Mouse (Mus musculus) forebrain, embryonic 11.5 days (tissue): ENCODE measurements at regions not wholly inside any gene's neighbourhood (a gene's known extent, or its start where the extent isn't known, plus 50 kb on each side); places are given as distances from the start of the nearest gene placed in this dataset.
"Not testable (repeated sequence)": the region's sequence is repeated elsewhere in the genome, so short reads cannot be mapped to it uniquely, and the experiment has no call there.

Experiments used
- ATAC-seq: fragments of 200-750 bp; cut with Nextera tagmentation; replicated peaks from 2 replicates; pipeline ENCODE4 v1.8.0; 2017; ENCODE audit warnings: moderate TSS enrichment; ENCODE audit not compliant: low FRiP score
- DNase-seq: peaks from one replicate; pipeline ENCODE4 v3.0.0-alpha.2; 2017; ENCODE audit warnings: low spot score
- H3K27ac ChIP-seq: fragments of 300-500 bp; sonication (generic); 2 replicates; pipeline ENCODE4 v1.5.1; 2014; ENCODE audit warnings: low read depth, low read length
- H3K27me3 ChIP-seq: fragments of 300-500 bp; sonication (generic); 2 replicates; pipeline ENCODE4 v1.6.1; 2014; ENCODE audit warnings: mild to moderate bottlenecking, low read length, mixed read lengths; ENCODE audit not compliant: control insufficient read depth, insufficient read depth
- H3K36me3 ChIP-seq: fragments of 300-500 bp; sonication (generic); 2 replicates; pipeline ENCODE4 v1.6.1; 2014; ENCODE audit warnings: mild to moderate bottlenecking, low read length, moderate library complexity, mixed read lengths; ENCODE audit not compliant: control insufficient read depth, insufficient read depth
- H3K4me1 ChIP-seq: fragments of 300-500 bp; sonication (generic); replicated peaks from 2 replicates; pipeline ENCODE4 v1.6.1; 2014; ENCODE audit warnings: low read length, mixed read lengths; ENCODE audit not compliant: control insufficient read depth, insufficient read depth
- H3K4me2 ChIP-seq: fragments of 300-500 bp; sonication (generic); 2 replicates; pipeline ENCODE4 v1.6.1; 2014; ENCODE audit warnings: low read depth, mild to moderate bottlenecking, low read length, moderate library complexity, mixed read lengths; ENCODE audit not compliant: severe bottlenecking
- H3K4me3 ChIP-seq: fragments of 300-500 bp; sonication (generic); 2 replicates; pipeline ENCODE4 v1.5.1; 2014; ENCODE audit warnings: low read depth, low read length
- H3K9ac ChIP-seq: fragments of 300-500 bp; sonication (generic); 2 replicates; pipeline ENCODE4 v1.6.1; 2014; ENCODE audit warnings: low read length
- H3K9me3 ChIP-seq: fragments of 300-500 bp; sonication (generic); 2 replicates; pipeline ENCODE4 v1.6.1; 2016; ENCODE audit warnings: low read length, mixed read lengths; ENCODE audit not compliant: control insufficient read depth
- WGBS: fragments of 180-500 bp; shearing (Covaris S2); extraction: QIAGEN DNeasy Blood & Tissue Kit; methylation state at CpG from one replicate; pipeline ENCODE4 v1.1.7; 2014; 5-methylcytosine and 5-hydroxymethylcytosine counted together

DNA sequence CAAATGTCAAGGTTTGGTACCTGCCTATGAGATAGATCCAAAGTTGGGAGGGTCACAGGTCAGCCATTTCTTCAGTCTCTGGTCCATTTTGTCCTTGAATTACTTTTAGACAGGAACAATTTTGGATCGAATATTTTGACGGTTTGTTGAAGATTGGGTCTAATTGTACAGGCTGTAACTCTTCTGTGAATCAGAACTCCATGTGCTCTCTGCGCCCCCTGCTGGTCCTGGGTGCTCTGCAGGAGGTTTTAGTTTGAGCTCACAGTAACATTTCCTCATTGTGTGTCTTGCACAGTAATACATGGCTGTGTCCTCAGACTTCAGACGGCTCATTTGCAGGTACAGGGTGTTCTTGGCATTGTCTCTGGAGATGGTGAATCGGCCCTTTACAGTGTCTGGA lies 158.1 kb downstream of the Adam6a start:
- H3K4me2 ChIP-seq, H3K9ac ChIP-seq, DNase-seq, H3K27me3 ChIP-seq, H3K4me1 ChIP-seq, ATAC-seq, H3K9me3 ChIP-seq, H3K36me3 ChIP-seq, H3K4me3 ChIP-seq, H3K27ac ChIP-seq: not testable (repeated sequence)
- WGBS = 63% methylated on average over 5 of the region's 5 CpGs

DNA sequence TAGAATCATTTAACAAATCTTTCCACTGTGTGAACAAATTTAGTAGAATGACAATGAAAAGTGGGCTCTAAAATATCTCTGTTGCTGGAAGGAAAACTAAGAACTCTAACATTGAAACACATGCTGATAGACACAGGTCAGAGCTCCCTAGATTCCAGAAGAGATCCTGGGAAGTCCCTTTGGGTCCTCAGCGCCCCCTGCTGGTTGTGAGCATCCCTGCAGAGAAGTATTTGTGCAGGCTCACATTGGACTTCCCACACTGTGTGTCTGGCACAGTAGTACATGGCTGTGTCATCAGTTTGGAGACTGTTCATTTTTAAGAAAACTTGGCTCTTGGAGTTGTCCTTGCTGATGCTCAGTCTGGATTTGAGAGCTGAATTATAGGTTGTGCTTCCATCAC lies 172.7 kb downstream of the Adam6a start:
- H3K9ac ChIP-seq, H3K9me3 ChIP-seq, H3K4me1 ChIP-seq, ATAC-seq, H3K27me3 ChIP-seq, H3K36me3 ChIP-seq, H3K27ac ChIP-seq, H3K4me3 ChIP-seq, H3K4me2 ChIP-seq: not testable (repeated sequence)
- DNase-seq = peak; percentile 50
- 0% methylated on average over 1 of the region's 1 CpGs for WGBS

- ATAC-seq (no peak), DNase-seq (no peak)
- no peaks in the 10 kb centered on the region for H3K4me1 ChIP-seq
- no peak overlapping the region for H3K27ac ChIP-seq
- H3K4me2 ChIP-seq = no peak overlapping the region
- no peak overlapping the region for H3K9ac ChIP-seq
- no peak overlapping the region for H3K4me3 ChIP-seq
- H3K36me3 ChIP-seq = no peaks in the 10 kb centered on the region
- H3K27me3 ChIP-seq = no peaks in the 10 kb centered on the region
- 63% methylated on average over 4 of the region's 4 CpGs for WGBS
- peaks cover 4% of the 10 kb centered on the region; the same call in 1 of the 2 replicates for H3K9me3 ChIP-seq
Measured at GRCm38 (mm10) chr12:113735847-113736246, 192.1 kb downstream of the Adam6a start.

- H3K27me3 ChIP-seq = no peaks in the 10 kb centered on the region
- H3K27ac ChIP-seq = no peak overlapping the region
- no peak for DNase-seq
- no peak for ATAC-seq
- WGBS = 63% methylated on average over 1 of the region's 1 CpGs
- H3K4me3 ChIP-seq = no peak overlapping the region
- peaks cover 3% of the 10 kb centered on the region; the same call in 1 of the 2 replicates for H3K9me3 ChIP-seq
- H3K36me3 ChIP-seq = no peaks in the 10 kb centered on the region
- H3K4me2 ChIP-seq = no peak overlapping the region
- no peak overlapping the region for H3K9ac ChIP-seq
- no peaks in the 10 kb centered on the region for H3K4me1 ChIP-seq
Measured at GRCm38 (mm10) chr12:113746277-113746676, 202.6 kb downstream of the Adam6a start.

DNA sequence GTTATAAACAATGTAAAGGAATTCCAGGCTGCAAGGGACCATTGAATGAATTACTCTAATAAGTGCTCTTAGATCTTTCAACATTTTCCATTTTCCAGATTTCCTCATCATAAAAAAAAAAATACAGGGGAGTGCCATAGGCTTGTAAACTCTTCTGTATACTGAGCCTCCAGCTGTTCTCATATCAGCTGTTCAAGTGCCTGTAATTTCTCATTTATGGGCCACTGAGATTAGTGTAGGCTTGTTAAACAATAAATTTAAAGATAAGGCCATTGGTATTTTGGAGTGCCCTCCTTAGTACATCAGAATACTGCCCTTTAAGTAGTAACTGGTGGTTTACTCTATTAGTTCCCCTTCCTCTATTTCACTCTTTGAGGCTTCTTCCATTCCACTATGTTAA lies 204.3 kb downstream of the Adam6a start:
- H3K36me3 ChIP-seq = no peaks in the 10 kb centered on the region
- no peak overlapping the region for H3K27ac ChIP-seq
- H3K27me3 ChIP-seq = no peaks in the 10 kb centered on the region
- no peak overlapping the region for H3K4me2 ChIP-seq
- peaks cover 3% of the 10 kb centered on the region; the same call in 1 of the 2 replicates for H3K9me3 ChIP-seq
- no peak overlapping the region for H3K9ac ChIP-seq
- ATAC-seq (no peak), DNase-seq (no peak)
- H3K4me3 ChIP-seq = no peak overlapping the region
- H3K4me1 ChIP-seq = no peaks in the 10 kb centered on the region

GRCm38 (mm10) chr12:113769587-113769986 lies 225.9 kb downstream of the Adam6a start:
- 73% methylated on average over 1 of the region's 1 CpGs for WGBS
- H3K4me3 ChIP-seq = no peak overlapping the region
- H3K27me3 ChIP-seq = no peaks in the 10 kb centered on the region
- no peak overlapping the region for H3K9ac ChIP-seq
- no peaks in the 10 kb centered on the region for H3K4me1 ChIP-seq
- H3K9me3 ChIP-seq = peaks cover 3% of the 10 kb centered on the region; the same call in 1 of the 2 replicates
- no peaks in the 10 kb centered on the region for H3K36me3 ChIP-seq
- ATAC-seq (no peak), DNase-seq (no peak)
- H3K4me2 ChIP-seq = no peak overlapping the region
- H3K27ac ChIP-seq = no peak overlapping the region

GRCm38 (mm10) chr12:113795876-113796275 lies 252.2 kb downstream of the Adam6a start:
- not testable (repeated sequence) for H3K36me3 ChIP-seq, ATAC-seq, H3K27me3 ChIP-seq, H3K4me2 ChIP-seq, H3K4me3 ChIP-seq, H3K4me1 ChIP-seq, H3K27ac ChIP-seq, H3K9me3 ChIP-seq, H3K9ac ChIP-seq
- 0% methylated on average over 1 of the region's 1 CpGs for WGBS
- peak; percentile 48 for DNase-seq

DNA sequence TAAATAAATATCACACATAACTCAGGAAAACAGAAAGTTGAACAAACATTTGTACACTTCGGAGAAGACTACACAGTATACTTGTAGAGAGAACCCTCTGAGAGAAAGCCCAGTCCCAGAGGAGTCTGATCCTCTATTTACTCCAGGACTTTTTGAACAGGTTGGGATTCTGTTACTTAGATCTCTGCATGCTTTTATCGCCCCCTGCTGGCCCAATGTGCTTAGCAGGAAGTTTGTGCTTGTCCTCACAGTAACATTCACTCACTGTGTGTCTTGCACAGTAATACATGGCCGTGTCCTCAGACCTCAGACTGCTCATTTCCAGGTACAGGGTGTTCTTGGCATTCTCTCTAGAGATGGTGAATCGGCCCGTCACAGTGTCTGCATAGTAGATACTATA lies 282.7 kb downstream of the Adam6a start:
- no peak overlapping the region for H3K4me2 ChIP-seq
- H3K36me3 ChIP-seq = no peaks in the 10 kb centered on the region
- no peak overlapping the region for H3K27ac ChIP-seq
- WGBS = 60% methylated on average over 5 of the region's 5 CpGs
- no peaks in the 10 kb centered on the region for H3K27me3 ChIP-seq
- peaks cover 4% of the 10 kb centered on the region; the same call in 1 of the 2 replicates for H3K9me3 ChIP-seq
- H3K4me3 ChIP-seq = no peak overlapping the region
- DNase-seq = no peak
- ATAC-seq = no peak
- no peaks in the 10 kb centered on the region for H3K4me1 ChIP-seq
- no peak overlapping the region for H3K9ac ChIP-seq

GRCm38 (mm10) chr12:113858893-113859292 lies 315.2 kb downstream of the Adam6a start:
- no peak for DNase-seq
- ATAC-seq = no peak
- Histone ChIP-seq H3K9ac (no peak overlapping the region), H3K27ac (no peak overlapping the region), H3K9me3 (no peaks in the 10 kb centered on the region; the same call in 1 of the 2 replicates), H3K27me3 (no peaks in the 10 kb centered on the region), H3K4me3 (no peak overlapping the region), H3K36me3 (no peaks in the 10 kb centered on the region), H3K4me2 (no peak overlapping the region), H3K4me1 (no peaks in the 10 kb centered on the region)
- WGBS = 53% methylated on average over 4 of the region's 4 CpGs
